Mouse (Mus musculus) embryonic facial prominence, embryonic 11.5 days (tissue): ENCODE data around the gene Nmnat2. TPM values are rescaled to one million over a fixed set of nuclear protein-coding genes. Genes with fewer than 3 reads are reported as not detected.

Source experiments
- ATAC-seq: fragments of 200-750 bp; cut with Nextera tagmentation; replicated peaks from 2 replicates; pipeline ENCODE4 v1.8.0; 2017; ENCODE audit warnings: low read depth; ENCODE audit not compliant: insufficient number of reproducible peaks, low FRiP score, low TSS enrichment
- DNase-seq: peaks from one replicate; pipeline ENCODE4 v3.0.0-alpha.2; 2015; ENCODE audit warnings: low spot score
- H3K27ac ChIP-seq: fragments of 300-500 bp; sonication (generic); replicated peaks from 2 replicates; pipeline ENCODE4 v1.5.1; 2014; ENCODE audit warnings: mild to moderate bottlenecking, low read depth, low read length, control low read depth
- H3K27me3 ChIP-seq: fragments of 300-500 bp; sonication (generic); 2 replicates; pipeline ENCODE4 v1.6.1; 2014; ENCODE audit warnings: mild to moderate bottlenecking, low read length, moderate library complexity, mixed read lengths; ENCODE audit not compliant: control insufficient read depth, insufficient read depth
- H3K36me3 ChIP-seq: fragments of 300-500 bp; sonication (generic); replicated peaks from 2 replicates; pipeline ENCODE4 v1.6.1; 2014; ENCODE audit warnings: low read depth, mild to moderate bottlenecking, low read length, moderate library complexity, mixed read lengths; ENCODE audit not compliant: control insufficient read depth, insufficient read depth
- H3K4me1 ChIP-seq: fragments of 300-500 bp; sonication (generic); 2 replicates; pipeline ENCODE4 v1.6.1; 2014; ENCODE audit warnings: low read length, mixed read lengths; ENCODE audit not compliant: control insufficient read depth, insufficient read depth
- H3K4me2 ChIP-seq: fragments of 300-500 bp; sonication (generic); 2 replicates; pipeline ENCODE4 v1.6.1; 2014; ENCODE audit warnings: low read depth, mild to moderate bottlenecking, control low read depth, low read length, moderate library complexity
- H3K4me3 ChIP-seq: fragments of 300-500 bp; sonication (generic); 2 replicates; pipeline ENCODE4 v1.5.1; 2014; ENCODE audit warnings: low read depth, low read length, control low read depth
- H3K9ac ChIP-seq: fragments of 300-500 bp; sonication (generic); replicated peaks from 2 replicates; pipeline ENCODE4 v1.6.1; 2014; ENCODE audit warnings: mild to moderate bottlenecking, control low read depth, low read length
- H3K9me3 ChIP-seq: fragments of 300-500 bp; sonication (generic); replicated peaks from 2 replicates; pipeline ENCODE4 v1.6.1; 2016; ENCODE audit warnings: mild to moderate bottlenecking, low read length, inconsistent platforms, mixed read lengths; ENCODE audit not compliant: control insufficient read depth
- WGBS: fragments of 180-500 bp; shearing (Covaris S2); extraction: QIAGEN DNeasy Blood & Tissue Kit; methylation state at CpG from one replicate; pipeline ENCODE4 v1.1.7; 2014; 5-methylcytosine and 5-hydroxymethylcytosine counted together
- polyA plus RNA-seq: library from polyadenylated mRNA; unstranded; fragments of >200 nt; fragmentation: Nextera tagmentation; extraction: Ambion mirVana; gene quantifications from 2 replicates; pipeline ENCODE4 v1.2.1, GENCODE M21; 2014

Nmnat2 gene
- polyA plus RNA-seq, 1 experiment from 2014 or later = 4.3 TPM

DNA sequence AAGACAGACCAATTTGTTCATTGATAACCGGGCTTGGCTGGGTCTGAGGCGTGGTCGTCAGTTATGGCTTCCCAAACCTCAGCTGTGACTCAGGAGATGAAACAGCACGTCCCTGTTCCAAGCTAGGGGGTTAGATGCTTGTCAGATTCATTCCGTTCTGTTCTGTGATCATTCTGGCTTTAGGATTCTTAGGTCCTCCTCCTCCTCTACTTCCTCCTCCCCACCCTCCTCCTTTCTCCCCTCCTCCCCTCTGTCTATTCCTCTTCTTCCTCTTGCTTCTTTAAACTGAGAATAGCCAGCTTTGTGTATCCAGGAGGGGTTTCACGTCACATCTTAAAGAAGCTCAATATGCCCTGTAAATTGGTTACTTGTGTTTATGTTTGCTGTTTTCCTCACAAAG is 165.8 kb downstream of the Nmnat2 start:
- H3K27ac ChIP-seq = no peak overlapping the region
- 68% methylated on average over 6 of the region's 6 CpGs for WGBS
- ATAC-seq (no peak), DNase-seq (no peak)
- H3K4me2 ChIP-seq = no peak overlapping the region
- H3K9me3 ChIP-seq = no peaks in the 10 kb centered on the region
- no peaks in the 10 kb centered on the region for H3K27me3 ChIP-seq
- no peak overlapping the region for H3K9ac ChIP-seq
- no peaks in the 10 kb centered on the region for H3K36me3 ChIP-seq
- no peaks in the 10 kb centered on the region for H3K4me1 ChIP-seq
- H3K4me3 ChIP-seq = no peak overlapping the region

DNA sequence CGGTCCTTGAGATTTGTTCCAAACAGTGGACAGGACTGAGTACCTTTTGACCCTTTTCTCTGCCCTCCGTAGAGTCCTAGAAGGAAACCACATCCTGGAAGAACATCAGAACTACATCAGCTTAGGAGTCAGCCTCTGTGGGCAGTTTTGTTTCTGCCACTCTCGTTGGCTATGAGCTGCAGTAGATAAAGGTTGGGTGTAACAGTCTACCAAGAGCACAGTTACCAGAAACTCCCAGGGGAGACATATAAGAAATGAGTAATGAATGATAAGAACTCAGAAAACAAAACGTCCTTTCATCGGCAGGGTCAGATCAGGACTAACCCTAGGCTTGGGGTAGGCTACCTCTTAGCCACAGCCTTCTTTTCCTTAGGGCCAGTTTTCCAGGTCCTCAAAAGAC is 166.5 kb downstream of the Nmnat2 start:
- H3K4me1 ChIP-seq = no peaks in the 10 kb centered on the region
- H3K36me3 ChIP-seq = no peaks in the 10 kb centered on the region
- DNase-seq (no peak), ATAC-seq (no peak)
- H3K27ac ChIP-seq = no peak overlapping the region
- no peaks in the 10 kb centered on the region for H3K9me3 ChIP-seq
- no peaks in the 10 kb centered on the region for H3K27me3 ChIP-seq
- H3K4me3 ChIP-seq = no peak overlapping the region
- H3K4me2 ChIP-seq = no peak overlapping the region
- no peak overlapping the region for H3K9ac ChIP-seq
- 85% methylated on average over 5 of the region's 5 CpGs for WGBS

DNA sequence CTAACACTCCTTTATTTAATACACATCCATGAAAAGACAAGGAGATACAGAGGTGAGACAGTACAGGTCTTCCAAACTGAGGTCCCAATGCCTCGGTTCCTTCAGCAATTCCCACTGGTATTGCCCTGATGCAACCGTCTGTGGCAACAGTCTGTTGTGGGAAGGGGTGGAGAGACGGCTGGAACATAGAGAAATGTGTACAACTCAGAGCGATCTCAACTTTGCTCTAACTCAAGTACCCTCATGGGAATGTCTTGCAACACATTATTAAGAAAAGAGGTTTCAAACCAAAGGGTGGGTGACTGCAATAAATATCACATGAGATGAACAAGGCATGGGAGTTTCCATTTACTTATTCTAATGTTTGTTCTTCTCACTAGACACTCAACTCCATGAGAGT is 168.0 kb downstream of the Nmnat2 start:
- Histone ChIP-seq H3K27ac (no peak overlapping the region), H3K27me3 (no peaks in the 10 kb centered on the region), H3K9ac (no peak overlapping the region), H3K36me3 (no peaks in the 10 kb centered on the region), H3K4me2 (no peak overlapping the region), H3K4me3 (no peak overlapping the region), H3K9me3 (no peaks in the 10 kb centered on the region), H3K4me1 (no peaks in the 10 kb centered on the region)
- WGBS = 86% methylated on average over 4 of the region's 4 CpGs
- DNase-seq (no peak), ATAC-seq (no peak)

DNA sequence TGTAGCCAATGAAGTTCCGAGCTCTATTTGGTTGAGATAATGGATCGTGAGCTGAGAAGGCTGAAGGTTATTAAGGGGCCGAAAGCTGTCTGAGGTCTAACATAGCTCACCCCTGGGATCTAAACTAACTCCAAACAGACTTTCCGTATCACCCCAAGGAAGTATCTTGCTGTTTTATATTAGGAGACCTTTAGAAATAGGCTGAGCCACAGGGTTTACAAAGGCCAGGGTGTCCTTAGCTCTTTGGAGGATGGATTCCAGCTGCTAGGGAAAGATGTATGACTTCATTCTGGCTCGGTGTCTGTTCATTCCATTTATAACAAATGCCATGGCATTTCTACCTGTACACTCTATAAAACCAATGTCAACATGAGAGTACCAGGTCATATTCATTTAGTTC is 169.7 kb downstream of the Nmnat2 start:
- no peak overlapping the region for H3K4me2 ChIP-seq
- no peaks in the 10 kb centered on the region for H3K36me3 ChIP-seq
- H3K27ac ChIP-seq = no peak overlapping the region
- WGBS = 72% methylated on average over 5 of the region's 5 CpGs
- H3K27me3 ChIP-seq = no peaks in the 10 kb centered on the region
- DNase-seq (no peak), ATAC-seq (no peak)
- no peak overlapping the region for H3K4me3 ChIP-seq
- H3K4me1 ChIP-seq = no peaks in the 10 kb centered on the region
- no peaks in the 10 kb centered on the region for H3K9me3 ChIP-seq
- no peak overlapping the region for H3K9ac ChIP-seq

DNA sequence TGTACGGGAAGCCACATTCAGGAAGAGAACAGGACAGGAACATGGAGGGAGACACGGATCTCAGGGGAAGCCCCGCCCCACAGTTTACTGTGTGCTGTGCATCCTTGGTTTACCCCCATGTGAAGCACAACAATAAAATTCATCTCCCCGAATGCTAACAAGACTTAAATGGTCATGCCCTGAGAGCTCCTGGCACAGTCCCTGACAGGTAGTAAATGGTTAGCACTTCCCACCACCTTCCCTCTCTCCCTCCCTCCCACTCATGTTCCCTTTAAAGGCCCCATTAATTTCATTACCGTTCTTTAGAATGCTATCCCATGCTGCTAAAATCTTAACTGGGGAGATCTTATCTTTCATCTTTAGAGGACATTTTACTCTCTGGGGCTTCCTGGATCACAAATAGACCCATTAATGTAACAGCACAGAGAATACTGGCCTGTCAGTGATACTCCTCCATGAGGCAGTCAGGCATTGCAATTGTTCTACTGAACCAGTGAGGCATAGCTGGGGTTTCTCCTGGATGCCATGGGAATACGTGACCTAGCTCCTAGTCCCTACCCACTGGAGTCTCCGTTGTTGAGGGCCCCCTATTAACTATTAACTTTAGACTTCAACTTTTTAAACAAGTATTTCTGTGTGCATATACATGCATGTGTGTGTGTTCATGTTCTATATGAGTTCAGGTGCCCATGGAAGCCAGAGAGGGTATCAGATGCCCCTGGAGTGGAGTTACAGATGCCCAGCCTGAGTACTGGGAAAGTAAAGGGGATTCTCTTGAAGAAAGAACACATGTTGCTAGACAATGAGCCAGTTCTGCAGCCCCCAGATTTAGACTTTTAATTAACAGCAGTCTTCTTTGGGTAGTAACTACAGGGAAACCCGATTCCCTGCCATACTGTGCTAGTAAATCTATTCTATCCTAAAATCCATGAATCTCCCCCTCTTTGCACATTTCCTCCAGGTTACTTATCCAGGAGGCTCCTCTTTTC is 170.8 kb downstream of the Nmnat2 start:
- no peak overlapping the region for H3K27ac ChIP-seq
- H3K36me3 ChIP-seq = no peaks in the 10 kb centered on the region
- ATAC-seq = no peak
- WGBS = 78% methylated on average over 8 of the region's 8 CpGs
- no peak overlapping the region for H3K9ac ChIP-seq
- no peaks in the 10 kb centered on the region for H3K27me3 ChIP-seq
- no peaks in the 10 kb centered on the region for H3K9me3 ChIP-seq
- DNase-seq = no peak
- no peak overlapping the region for H3K4me3 ChIP-seq
- H3K4me2 ChIP-seq = no peak overlapping the region
- H3K4me1 ChIP-seq = no peaks in the 10 kb centered on the region

DNA sequence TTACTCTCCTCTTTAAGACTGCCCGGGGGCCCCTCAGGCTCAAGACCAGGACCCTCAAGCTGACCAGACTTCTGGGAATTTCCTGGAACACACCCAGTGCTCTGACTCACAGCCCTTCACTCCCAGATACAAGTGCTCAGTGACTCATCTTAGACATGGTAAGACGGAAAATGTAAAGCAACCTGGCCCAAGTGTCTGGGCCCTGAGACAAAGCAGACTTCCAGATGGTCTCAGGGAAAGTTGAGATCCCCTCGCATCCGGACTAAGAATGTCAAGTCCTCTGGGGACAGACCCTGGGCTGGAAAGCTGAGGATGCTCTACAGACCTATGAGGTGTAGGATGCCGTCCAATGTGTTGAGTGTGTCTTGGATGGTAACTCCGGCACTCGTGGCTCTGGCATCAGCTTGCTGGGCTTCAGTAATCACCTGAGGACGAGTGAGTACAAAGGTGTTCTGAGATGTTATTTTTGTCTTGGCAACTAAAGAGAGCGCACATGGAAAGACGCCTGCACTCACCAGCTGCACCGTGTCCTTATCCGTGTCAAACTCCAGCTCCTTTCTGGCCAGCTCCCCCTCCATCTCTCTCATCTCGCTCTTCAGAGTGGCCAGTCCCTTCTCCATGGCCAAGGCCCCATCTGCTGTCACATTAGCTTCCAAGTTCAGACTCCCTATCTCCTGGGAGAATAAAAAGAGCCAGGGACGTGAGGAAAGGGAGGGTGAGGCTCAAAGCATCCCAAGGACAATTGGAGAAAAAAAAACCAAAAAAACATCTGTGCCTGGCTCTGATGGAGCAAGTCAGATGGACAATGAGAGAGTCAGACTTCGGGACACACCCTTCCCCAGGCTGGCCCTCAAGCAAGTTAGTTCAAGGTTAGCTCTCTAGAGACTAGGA is 171.9 kb downstream of the Nmnat2 start:
- Histone ChIP-seq H3K27me3 (no peaks in the 10 kb centered on the region), H3K27ac (no peak overlapping the region), H3K9ac (no peak overlapping the region), H3K4me1 (no peaks in the 10 kb centered on the region), H3K4me2 (no peak overlapping the region), H3K4me3 (no peak overlapping the region), H3K9me3 (no peaks in the 10 kb centered on the region), H3K36me3 (no peaks in the 10 kb centered on the region)
- DNase-seq (no peak), ATAC-seq (no peak)
- WGBS = 89% methylated on average over 15 of the region's 15 CpGs

DNA sequence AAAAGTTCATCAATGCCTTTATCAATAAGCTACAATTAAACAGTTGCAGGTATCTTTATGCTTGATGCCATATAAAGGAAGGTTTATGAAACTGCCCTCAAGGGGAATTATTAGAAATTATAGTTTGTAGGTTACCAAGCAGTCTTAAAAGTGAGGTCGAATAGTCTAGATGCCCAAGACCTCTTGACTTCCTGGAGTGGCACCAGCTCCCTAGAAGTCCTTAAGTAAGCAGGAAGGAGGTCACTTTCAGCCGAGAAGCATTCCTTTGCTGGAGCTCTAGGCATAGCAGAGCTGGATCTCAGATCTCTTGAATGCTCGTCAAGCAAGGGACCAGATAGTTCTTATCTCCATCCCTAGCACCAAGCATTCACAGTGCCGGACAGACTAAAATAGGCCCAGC is 172.8 kb downstream of the Nmnat2 start:
- WGBS = 76% methylated on average over 4 of the region's 4 CpGs
- DNase-seq = no peak
- no peaks in the 10 kb centered on the region for H3K27me3 ChIP-seq

DNA sequence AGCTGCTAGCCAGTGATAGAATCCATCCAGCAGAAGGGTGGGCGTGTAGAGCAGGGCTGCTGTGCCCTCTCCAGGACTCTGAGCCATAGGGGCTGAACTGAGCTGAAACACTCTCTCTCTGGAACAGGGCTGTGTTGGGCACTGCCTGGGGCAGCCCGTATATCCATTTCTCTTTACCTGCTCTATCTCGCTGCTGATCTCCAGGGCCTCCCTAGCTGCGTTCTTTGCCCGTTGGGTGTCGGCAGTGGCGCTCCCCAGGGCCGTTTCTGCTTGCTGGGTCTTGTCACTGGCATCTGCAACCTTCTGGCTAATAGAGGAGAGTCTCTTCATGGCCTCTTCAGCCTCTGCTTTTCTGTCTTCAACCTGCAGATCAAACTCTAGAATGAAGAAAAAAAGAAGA is 174.0 kb downstream of the Nmnat2 start:
- ATAC-seq (no peak), DNase-seq (no peak)
- WGBS = 80% methylated on average over 8 of the region's 8 CpGs

More for the DNA sequence above, 172.8 kb downstream of the Nmnat2 start:
- no peak overlapping the region for H3K27ac ChIP-seq
- no peak overlapping the region for H3K4me3 ChIP-seq
- no peak for ATAC-seq
- no peak overlapping the region for H3K4me2 ChIP-seq
- no peaks in the 10 kb centered on the region for H3K36me3 ChIP-seq
- H3K4me1 ChIP-seq = no peaks in the 10 kb centered on the region
- no peaks in the 10 kb centered on the region for H3K9me3 ChIP-seq
- H3K9ac ChIP-seq = no peak overlapping the region

More for the DNA sequence above, 174.0 kb downstream of the Nmnat2 start:
- Histone ChIP-seq H3K4me3 (no peak overlapping the region), H3K27me3 (no peaks in the 10 kb centered on the region), H3K36me3 (no peaks in the 10 kb centered on the region), H3K4me1 (no peaks in the 10 kb centered on the region), H3K9me3 (no peaks in the 10 kb centered on the region), H3K4me2 (no peak overlapping the region), H3K9ac (no peak overlapping the region), H3K27ac (no peak overlapping the region)
